9 mouse cellular contexts compared by ENCODE assay signal in the genomic region with DNA sequence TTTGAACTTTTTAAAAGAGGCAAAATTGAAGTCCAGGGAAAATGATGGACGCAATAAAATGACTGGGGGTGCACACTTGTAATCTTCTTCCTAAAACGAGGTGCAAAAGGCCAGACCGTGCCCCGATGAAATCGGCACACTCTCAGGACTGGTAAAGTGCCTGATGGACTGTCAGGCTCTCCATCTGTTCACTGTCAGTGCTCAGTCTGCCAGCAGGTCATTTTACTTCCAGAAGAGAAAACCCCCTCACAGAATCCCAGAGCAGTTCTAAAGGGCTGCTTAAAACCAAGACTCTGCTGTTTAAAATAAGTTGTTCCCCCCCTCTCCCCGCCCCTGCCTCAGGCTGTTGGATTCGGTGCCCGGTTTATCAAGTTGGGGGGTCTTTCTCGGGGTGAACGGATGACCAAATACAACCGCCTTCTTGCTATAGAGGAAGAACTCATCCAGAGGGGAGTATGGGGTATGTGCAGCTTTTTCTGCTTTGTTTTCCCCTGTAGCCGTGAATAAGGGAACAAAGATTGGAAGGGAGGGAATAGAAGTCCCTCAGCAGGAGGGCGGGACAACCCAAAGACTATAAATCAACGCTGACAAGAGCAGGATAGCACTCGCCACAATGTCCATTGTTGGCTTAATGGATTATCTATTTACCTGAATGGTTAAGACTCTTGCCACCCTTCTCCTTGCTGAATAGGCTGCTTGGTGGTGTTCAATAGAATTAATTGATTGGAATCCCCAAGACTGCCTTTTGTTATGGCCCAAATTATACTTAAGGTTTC. TPM values are rescaled to one million over a fixed set of nuclear protein-coding genes. Genes with fewer than 3 reads are reported as not detected.
DNase-seq lines count a peak whose midpoint lies in the region; ATAC-seq lines count a peak whose summit lies in the region.
"Had no signal": no experiment of that assay in that cellular context is flagged by ENCODE, and none has a peak within 500 bp of the region (broad histone marks: within the 10 kb centered on the region; RNA-seq: fewer than 3 reads in every experiment).

No protein-coding gene starts in this region.

- no peaks in the 10 kb centered on the region for H3K36me3 ChIP-seq in midbrain, embryonic 10.5 days
- H3K36me3 ChIP-seq in midbrain, embryonic 15.5 days (replicated peaks): no peaks in the 10 kb centered on the region
- peaks cover 5% of the 10 kb centered on the region; the same call in 1 of the 2 replicates for H3K36me3 ChIP-seq in forebrain, embryonic 15.5 days

- no peak overlapping the region for H3K4me2 ChIP-seq in midbrain, embryonic 15.5 days
- peak overlapping the region; percentile 14; the same call in 1 of the 2 replicates for H3K4me2 ChIP-seq in forebrain, embryonic 15.5 days (replicated peaks)

- H3K9me3 ChIP-seq in midbrain, embryonic 10.5 days (replicated peaks): no peaks in the 10 kb centered on the region
- no peaks in the 10 kb centered on the region for H3K9me3 ChIP-seq in midbrain, embryonic 15.5 days
- no peaks in the 10 kb centered on the region for H3K9me3 ChIP-seq in forebrain, embryonic 15.5 days

- no peak overlapping the region for H3K9ac ChIP-seq in midbrain, embryonic 15.5 days
- H3K9ac ChIP-seq in forebrain, embryonic 15.5 days (replicated peaks): no peak overlapping the region; the same call in 1 of the 2 replicates

- H3K27me3 ChIP-seq in midbrain, embryonic 10.5 days (ENCODE audit: low read depth, poor library complexity, severe bottlenecking): peaks cover 99% of the 10 kb centered on the region
- H3K27me3 ChIP-seq in midbrain, embryonic 15.5 days (replicated peaks): peaks cover 57% of the 10 kb centered on the region
- peaks cover 7% of the 10 kb centered on the region; the same call in 1 of the 2 replicates for H3K27me3 ChIP-seq in forebrain, embryonic 15.5 days

- H3K4me1 ChIP-seq in midbrain, embryonic 10.5 days: peaks cover 20% of the 10 kb centered on the region
- H3K4me1 ChIP-seq in midbrain, embryonic 15.5 days: 0 out of 2 replicates have a peak, but pooled peaks cover 6% of the 10 kb centered on the region
- peaks cover 13% of the 10 kb centered on the region for H3K4me1 ChIP-seq in forebrain, embryonic 15.5 days

- H3K4me3 ChIP-seq in midbrain, embryonic 10.5 days: peak overlapping the region; percentile 28; the same call in 1 of the 2 replicates
- H3K4me3 ChIP-seq in midbrain, embryonic 15.5 days: no peak overlapping the region
- no peak overlapping the region for H3K4me3 ChIP-seq in forebrain, embryonic 15.5 days

- no peak for ATAC-seq in midbrain, embryonic 15.5 days (replicated peaks)
- ATAC-seq in forebrain, embryonic 15.5 days (replicated peaks): peak; percentile 87
- no peak for ATAC-seq in CD4-positive, CD25-positive, alpha-beta regulatory T cell, adult 4 months

- H3K27ac ChIP-seq in midbrain, embryonic 10.5 days (replicated peaks): no peak overlapping the region
- H3K27ac ChIP-seq in midbrain, embryonic 15.5 days: no peak overlapping the region
- H3K27ac ChIP-seq in forebrain, embryonic 15.5 days (replicated peaks): peak overlapping the region; percentile 64

- 31% methylated on average over 15 of the region's 15 CpGs for WGBS in midbrain, embryonic 10.5 days
- WGBS in midbrain, embryonic 15.5 days: 16% methylated on average over 15 of the region's 15 CpGs
- 11% methylated on average over 15 of the region's 15 CpGs for WGBS in forebrain, embryonic 15.5 days

- peak; percentile 33 for DNase-seq in midbrain, embryonic 10.5 days (ENCODE audit: low spot score)
- peak; percentile 46 for DNase-seq in cerebellum, adult 9-11 months
- peak; percentile 25 for DNase-seq in retina, postnatal 1 day
- no peak for DNase-seq in thymus, postnatal 14 days
- DNase-seq: kidney, adult 2 months; spleen, adult 18-20 months had no signal

RNA-seq across cellular contexts. Expression of a gene that starts 25.5 kb away (rescaled TPM):
- polyA plus RNA-seq in midbrain, embryonic 10.5 days (2016; fragmentation: Nextera tagmentation; extraction: Ambion mirVana): 10.8 and 15.3 TPM in 2 replicates
- polyA plus RNA-seq in midbrain, embryonic 15.5 days (2015; fragmentation: Nextera tagmentation; extraction: Ambion mirVana): 52.6 and 53.0 TPM in 2 replicates
- 44.6 and 54.4 TPM in 2 replicates for polyA plus RNA-seq in forebrain, embryonic 15.5 days (2015; fragmentation: Nextera tagmentation; extraction: Ambion mirVana)
- polyA plus RNA-seq in CD4-positive, CD25-positive, alpha-beta regulatory T cell, adult 4 months (2017; shearing (Covaris generic)): 1 to 10 TPM in 1 of 2 experiments, under 1 TPM in 1; 0.98 to 2.1 TPM

RNA-seq across cellular contexts. Expression of a gene that starts 25.7 kb away (rescaled TPM):
- polyA plus RNA-seq in midbrain, embryonic 10.5 days (2016; fragmentation: Nextera tagmentation; extraction: Ambion mirVana): 0.43 and 0.54 TPM in 2 replicates
- 1.2 and 1.3 TPM in 2 replicates for polyA plus RNA-seq in midbrain, embryonic 15.5 days (2015; fragmentation: Nextera tagmentation; extraction: Ambion mirVana)
- polyA plus RNA-seq in forebrain, embryonic 15.5 days (2015; fragmentation: Nextera tagmentation; extraction: Ambion mirVana): 1.8 and 2.4 TPM in 2 replicates
- not detected for polyA plus RNA-seq in CD4-positive, CD25-positive, alpha-beta regulatory T cell, adult 4 months (2017; shearing (Covaris generic))
